Mouse (Mus musculus): ENCODE measurements around the gene Maged2. TPM values are rescaled to one million over a fixed set of nuclear protein-coding genes. Genes with fewer than 3 reads are reported as not detected.
"Not testable (repeated sequence)": the region's sequence is repeated elsewhere in the genome, so short reads cannot be mapped to it uniquely, and the experiment has no call there.

The Maged2 gene
- 490 and 523 TPM in 2 replicates for polyA plus RNA-seq (2015; fragmentation: Nextera tagmentation; extraction: Ambion mirVana)

DNA sequence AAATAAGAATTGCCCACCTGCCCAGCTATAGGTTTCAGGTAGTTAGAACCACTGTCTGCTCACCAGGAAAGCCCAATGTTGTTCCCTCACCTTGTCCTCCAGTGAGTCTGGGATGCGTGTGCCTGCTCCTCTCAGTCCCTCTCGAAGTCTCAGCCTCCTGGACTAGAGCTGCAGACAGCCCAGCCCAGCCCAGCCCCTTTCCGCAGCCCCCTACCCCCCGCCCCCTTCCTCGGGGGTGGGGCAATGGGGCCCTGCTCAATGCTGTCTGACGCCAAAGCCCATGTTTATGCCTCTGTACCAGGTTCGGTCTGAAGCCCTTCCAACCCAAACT, at the start of gene Maged2:
Gene Maged2, minus strand, starts transcription at position 207 of the 331 bp plus-strand sequence.
- no peaks in the 10 kb centered on the region for H3K9me3 ChIP-seq
- 25% methylated on average over 7 of the region's 7 CpGs for WGBS
- no peaks in the 10 kb centered on the region; the same call in 1 of the 2 replicates for H3K27me3 ChIP-seq
- H3K4me1 ChIP-seq, result peaks cover 10% of the 10 kb centered on the region; the same call in 1 of the 2 replicates
- 0 out of 2 replicates have a peak, but pooled peaks have one; percentile 34 for ATAC-seq (ENCODE audit: insufficient number of reproducible peaks, insufficient read depth, low FRiP score, low TSS enrichment, low read depth)
- H3K27ac ChIP-seq, result peak within 1 kb of the TSS; percentile 89
- peaks cover 28% of the 10 kb centered on the region for H3K36me3 ChIP-seq
- peak within 1 kb of the TSS; percentile 53 for H3K4me2 ChIP-seq
- H3K4me3 ChIP-seq, result peak within 1 kb of the TSS; percentile 51
- peak within 1 kb of the TSS; percentile 72 for H3K9ac ChIP-seq

DNA sequence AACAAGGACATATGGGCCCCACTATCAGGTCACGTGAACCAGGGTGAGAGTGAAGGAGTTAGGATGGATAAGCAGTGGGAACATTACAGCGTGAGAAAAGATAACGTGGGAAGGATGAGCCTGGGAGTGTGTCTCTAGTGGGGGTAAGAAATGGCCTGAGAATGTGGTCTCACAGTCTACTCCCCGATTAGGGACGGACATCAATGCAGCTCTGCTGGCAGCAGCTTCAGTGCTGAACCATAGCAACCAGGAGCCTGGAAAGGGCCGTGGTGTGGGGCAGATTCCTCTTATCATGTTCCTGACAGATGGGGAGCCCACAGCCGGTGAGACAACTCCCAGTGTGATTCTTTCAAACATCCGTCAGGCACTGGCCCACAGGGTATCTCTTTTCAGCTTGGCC, 34.1 kb upstream of the Maged2 start:
- WGBS, result 79% methylated on average over 8 of the region's 8 CpGs
- Histone ChIP-seq H3K9ac (no peak overlapping the region), H3K4me1 (no peaks in the 10 kb centered on the region), H3K4me3 (no peak overlapping the region), H3K27ac (no peak overlapping the region), H3K4me2 (no peak overlapping the region), H3K27me3 (peaks cover 14% of the 10 kb centered on the region; the same call in 1 of the 2 replicates), H3K9me3 (no peaks in the 10 kb centered on the region), H3K36me3 (no peaks in the 10 kb centered on the region)
- no peak for ATAC-seq (ENCODE audit: insufficient number of reproducible peaks, insufficient read depth, low FRiP score, low TSS enrichment, low read depth)

DNA sequence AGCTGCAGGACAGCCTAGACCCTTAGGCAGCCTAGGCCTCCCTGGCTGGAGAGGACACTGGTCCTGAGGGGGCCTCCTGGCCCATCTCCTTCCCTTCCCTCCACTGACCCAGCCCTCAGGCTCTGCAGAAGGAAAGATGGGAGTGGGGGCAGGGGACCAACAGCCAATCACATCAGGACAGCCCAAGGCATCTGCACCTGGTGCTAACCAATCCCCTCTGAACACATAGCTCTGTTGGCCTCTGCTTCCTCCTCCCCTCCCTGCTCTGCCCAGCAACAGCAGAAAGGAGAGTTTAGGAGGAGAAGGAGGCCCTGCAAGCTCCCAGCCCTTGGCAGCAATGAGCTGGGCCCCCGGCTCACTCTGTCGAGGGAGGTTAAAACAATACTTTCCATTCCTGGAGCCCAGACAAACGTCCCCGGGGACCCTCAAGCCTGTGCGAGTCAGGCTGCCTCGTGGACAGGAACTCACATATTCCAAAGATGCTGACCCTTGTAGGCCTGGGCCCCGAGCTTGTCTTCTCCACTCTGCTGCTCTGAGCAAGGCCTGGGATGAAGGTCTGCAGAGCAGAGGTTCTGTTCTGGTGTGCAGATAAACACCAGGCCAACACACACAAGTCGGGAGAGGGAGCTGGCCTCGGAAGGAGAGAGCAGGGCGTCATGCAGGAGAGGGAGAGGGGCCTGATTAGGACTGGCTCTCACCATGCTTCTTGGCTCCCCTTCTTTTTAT, 31.5 kb upstream of the Maged2 start:
- ATAC-seq (ENCODE audit: insufficient number of reproducible peaks, insufficient read depth, low FRiP score, low TSS enrichment, low read depth), result peak; percentile 84
- H3K27ac ChIP-seq, result 0 out of 2 replicates have a peak overlapping the region, but pooled peaks have one; percentile 16
- H3K4me3 ChIP-seq, H3K27me3 ChIP-seq, H3K4me2 ChIP-seq, H3K9me3 ChIP-seq, H3K36me3 ChIP-seq, H3K4me1 ChIP-seq, H3K9ac ChIP-seq: not testable (repeated sequence)
- WGBS, result 54% methylated on average over 4 of the region's 10 CpGs

DNA sequence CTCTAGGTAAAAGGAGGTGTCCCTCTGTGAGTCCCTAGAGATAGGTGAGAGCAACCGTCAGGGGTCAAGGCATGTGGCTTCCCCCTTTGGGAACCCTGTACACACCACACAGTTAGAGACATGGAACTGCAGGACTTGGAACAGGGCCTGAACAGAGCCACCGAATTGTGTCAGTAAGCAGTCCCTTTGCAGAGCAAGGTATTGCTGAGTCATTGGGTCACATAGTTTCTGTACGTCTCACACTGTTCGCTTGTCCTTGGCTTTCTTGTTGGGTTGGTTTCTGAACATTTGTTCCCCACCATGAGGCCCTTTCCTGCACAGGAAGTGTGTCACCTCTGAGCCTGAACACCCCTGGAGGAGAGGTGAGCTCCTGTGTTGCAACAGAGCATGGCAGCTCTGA, 29.1 kb upstream of the Maged2 start:
- not testable (repeated sequence) for H3K9ac ChIP-seq; ATAC-seq (ENCODE audit: insufficient number of reproducible peaks, insufficient read depth, low FRiP score, low TSS enrichment, low read depth); H3K27me3 ChIP-seq; H3K27ac ChIP-seq; H3K4me2 ChIP-seq; H3K9me3 ChIP-seq; H3K4me1 ChIP-seq; H3K36me3 ChIP-seq; H3K4me3 ChIP-seq
- WGBS, result 82% methylated on average over 2 of the region's 4 CpGs

DNA sequence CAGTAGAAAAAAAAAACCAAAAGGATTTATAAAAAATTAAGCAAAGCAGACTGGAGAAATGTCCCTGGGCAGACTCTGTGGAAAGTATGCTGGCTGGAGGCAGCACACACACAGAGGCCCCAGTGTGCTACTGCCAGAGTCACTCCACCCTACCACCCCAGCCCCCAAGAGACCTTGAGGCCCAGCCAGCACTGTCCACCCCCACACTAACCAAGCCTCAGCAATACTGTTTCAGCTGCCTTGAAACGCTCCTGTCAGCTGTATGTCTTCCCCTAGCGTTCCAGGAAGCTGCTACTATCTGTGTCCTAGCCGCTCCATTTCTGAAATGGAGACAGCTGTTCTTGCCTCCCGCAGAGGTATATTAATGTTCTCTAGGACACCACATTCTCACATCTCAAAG, 16.2 kb upstream of the Maged2 start:
- Histone ChIP-seq H3K27me3 (peaks cover 31% of the 10 kb centered on the region), H3K27ac (no peak overlapping the region), H3K9ac (no peak overlapping the region), H3K4me1 (no peaks in the 10 kb centered on the region), H3K4me3 (no peak overlapping the region), H3K4me2 (no peak overlapping the region), H3K9me3 (no peaks in the 10 kb centered on the region), H3K36me3 (no peaks in the 10 kb centered on the region)
- ATAC-seq (ENCODE audit: insufficient number of reproducible peaks, insufficient read depth, low FRiP score, low TSS enrichment, low read depth), result no peak
- 84% methylated on average over 4 of the region's 4 CpGs for WGBS

DNA sequence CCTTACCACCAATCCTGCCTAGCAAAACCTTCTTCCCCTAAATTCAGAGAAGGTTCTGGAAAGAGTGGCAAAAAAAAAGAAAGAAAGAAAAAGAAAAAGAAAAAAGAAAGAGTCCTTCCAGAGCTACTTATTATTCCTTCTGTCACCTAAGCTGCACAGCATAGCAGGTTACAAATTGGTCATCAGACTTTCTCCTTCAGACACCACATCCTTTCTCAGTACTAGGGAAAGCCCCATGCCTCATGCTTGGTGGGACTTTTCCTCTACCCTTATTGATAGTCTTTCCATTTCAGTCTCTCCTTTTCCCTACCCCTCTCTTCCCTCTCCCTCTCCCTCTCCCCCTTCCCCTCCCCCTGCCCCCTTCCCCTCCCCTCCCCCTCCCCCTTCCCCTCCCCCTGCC, 3.1 kb upstream of the Maged2 start:
- no peak overlapping the region for H3K4me2 ChIP-seq
- no peaks in the 10 kb centered on the region for H3K27me3 ChIP-seq
- H3K4me3 ChIP-seq, result no peak overlapping the region
- no peaks in the 10 kb centered on the region for H3K9me3 ChIP-seq
- no peak for ATAC-seq (ENCODE audit: insufficient number of reproducible peaks, insufficient read depth, low FRiP score, low TSS enrichment, low read depth)
- no peak overlapping the region for H3K9ac ChIP-seq
- peaks cover under 1% of the 10 kb centered on the region; the same call in 1 of the 2 replicates for H3K4me1 ChIP-seq
- no peaks in the 10 kb centered on the region for H3K36me3 ChIP-seq
- H3K27ac ChIP-seq, result no peak overlapping the region

DNA sequence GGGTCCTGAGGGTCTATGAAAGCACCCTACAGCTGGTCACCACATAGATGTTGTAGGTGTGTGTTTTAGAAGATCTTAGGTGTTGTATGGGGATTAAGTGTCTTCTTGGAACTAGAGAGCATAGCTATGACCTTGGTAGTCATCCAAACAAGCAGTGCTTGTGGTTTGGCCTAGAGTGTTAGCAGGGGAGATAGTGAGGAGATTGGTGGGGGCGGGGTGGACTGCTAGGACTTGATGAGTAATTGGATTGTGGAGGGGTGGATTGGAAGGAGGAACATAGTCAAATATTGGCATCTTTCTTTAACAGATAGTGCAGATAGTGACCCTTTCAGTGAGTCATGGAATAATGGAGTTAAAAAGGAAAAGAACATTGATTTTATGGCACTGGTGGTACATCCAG, 1.5 kb upstream of the Maged2 start:
- Histone ChIP-seq H3K9me3 (no peaks in the 10 kb centered on the region), H3K4me1 (peaks cover 10% of the 10 kb centered on the region; the same call in 1 of the 2 replicates), H3K4me3 (no peak overlapping the region), H3K27me3 (no peaks in the 10 kb centered on the region; the same call in 1 of the 2 replicates), H3K9ac (no peak overlapping the region), H3K27ac (no peak overlapping the region), H3K36me3 (peaks cover 13% of the 10 kb centered on the region), H3K4me2 (no peak overlapping the region)
- ATAC-seq (ENCODE audit: insufficient number of reproducible peaks, insufficient read depth, low FRiP score, low TSS enrichment, low read depth), result no peak
- WGBS, result 83% methylated on average over 1 of the region's 1 CpGs

DNA sequence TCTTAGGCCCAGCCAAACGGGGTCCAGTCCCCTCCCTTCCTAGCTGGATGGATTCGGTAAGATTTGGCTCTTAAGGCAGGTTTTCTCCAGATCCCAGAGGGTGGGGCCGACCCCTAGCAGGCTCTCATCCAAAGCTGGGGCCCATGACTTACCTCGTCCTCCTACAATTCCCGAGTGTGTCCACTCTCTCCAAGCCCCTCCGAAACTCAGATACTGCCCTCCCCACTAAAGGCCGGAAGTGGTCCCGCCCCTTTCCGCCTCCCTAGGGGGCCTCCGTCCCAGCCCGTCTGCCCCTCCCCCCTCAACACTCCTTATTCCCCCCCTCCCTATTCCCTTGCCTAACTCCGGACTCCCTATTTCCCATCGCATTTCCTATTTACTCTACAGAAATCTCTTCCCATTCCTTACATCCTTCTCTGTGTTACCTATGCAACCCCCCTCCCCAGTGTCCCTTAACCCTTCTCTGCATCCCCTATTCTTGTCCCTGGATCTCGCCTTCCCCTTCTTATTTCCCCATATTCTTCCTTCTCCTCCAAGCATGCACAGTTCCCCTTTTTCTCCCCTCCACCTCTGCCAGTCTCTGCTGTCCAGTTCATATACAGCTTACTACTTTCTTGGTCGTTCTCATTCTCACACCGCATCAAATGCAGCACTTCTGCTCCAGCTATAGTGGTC, 544 bp downstream of the Maged2 start:
- WGBS, result 22% methylated on average over 16 of the region's 16 CpGs

DNA sequence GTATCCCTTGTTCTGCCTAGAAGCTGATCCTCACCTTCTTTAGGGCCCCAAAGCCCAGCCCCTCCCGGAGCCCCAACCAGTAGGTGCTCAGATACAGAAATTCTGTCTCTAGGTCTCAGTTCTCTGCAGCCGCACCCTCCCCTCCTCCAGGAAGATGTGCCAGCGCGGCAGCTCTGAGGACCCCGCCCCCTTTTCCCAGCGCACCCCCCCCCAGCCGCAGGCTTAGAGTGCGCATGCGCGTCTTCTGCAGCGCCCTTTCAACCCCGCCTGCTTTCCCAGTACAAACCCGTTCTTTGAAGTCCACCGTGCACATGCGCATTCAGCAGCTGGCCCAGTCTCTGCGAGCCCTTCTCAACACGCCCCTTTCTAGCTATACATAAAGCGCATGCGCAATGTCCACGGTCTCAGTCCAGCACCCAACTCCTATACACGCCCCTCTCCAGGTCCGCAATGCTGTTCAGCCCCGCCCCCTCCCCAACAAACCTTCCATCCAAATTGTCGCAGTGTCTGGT, 1.3 kb downstream of the Maged2 start:
- WGBS, result 24% methylated on average over 22 of the region's 24 CpGs
- ATAC-seq (ENCODE audit: insufficient number of reproducible peaks, insufficient read depth, low FRiP score, low TSS enrichment, low read depth), result peak; percentile 94
- Histone ChIP-seq H3K27ac (peak overlapping the region; percentile 62), H3K4me1 (peaks cover 10% of the 10 kb centered on the region; the same call in 1 of the 2 replicates), H3K27me3 (no peaks in the 10 kb centered on the region; the same call in 1 of the 2 replicates), H3K4me3 (peak overlapping the region; percentile 51), H3K9ac (peak overlapping the region; percentile 72), H3K36me3 (peaks cover 39% of the 10 kb centered on the region), H3K9me3 (no peaks in the 10 kb centered on the region), H3K4me2 (peak overlapping the region; percentile 60)

More for the DNA sequence above, 544 bp downstream of the Maged2 start:
- H3K36me3 ChIP-seq, result peaks cover 33% of the 10 kb centered on the region
- H3K9ac ChIP-seq, result peak overlapping the region; percentile 72
- H3K9me3 ChIP-seq, result no peaks in the 10 kb centered on the region
- no peaks in the 10 kb centered on the region; the same call in 1 of the 2 replicates for H3K27me3 ChIP-seq
- H3K4me1 ChIP-seq, result peaks cover 10% of the 10 kb centered on the region; the same call in 1 of the 2 replicates
- H3K4me3 ChIP-seq, result peak overlapping the region; percentile 51
- H3K27ac ChIP-seq, result peak overlapping the region; percentile 89
- ATAC-seq (ENCODE audit: insufficient number of reproducible peaks, insufficient read depth, low FRiP score, low TSS enrichment, low read depth), result peak; percentile 46; the same call in 1 of the 2 replicates
- peak overlapping the region; percentile 53 for H3K4me2 ChIP-seq

DNA sequence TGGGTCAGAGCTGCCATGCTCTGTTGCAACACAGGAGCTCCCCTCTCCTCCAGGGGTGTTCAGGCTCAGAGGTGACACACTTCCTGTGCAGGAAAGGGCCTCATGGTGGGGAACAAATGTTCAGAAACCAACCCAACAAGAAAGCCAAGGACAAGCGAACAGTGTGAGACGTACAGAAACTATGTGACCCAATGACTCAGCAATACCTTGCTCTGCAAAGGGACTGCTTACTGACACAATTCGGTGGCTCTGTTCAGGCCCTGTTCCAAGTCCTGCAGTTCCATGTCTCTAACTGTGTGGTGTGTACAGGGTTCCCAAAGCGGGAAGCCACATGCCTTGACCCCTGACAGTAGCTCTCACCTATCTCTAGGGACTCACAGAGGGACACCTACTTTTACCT, 13.2 kb downstream of the Maged2 start:
- not testable (repeated sequence) for H3K4me2 ChIP-seq; H3K9me3 ChIP-seq; H3K27me3 ChIP-seq; H3K9ac ChIP-seq; H3K4me1 ChIP-seq; ATAC-seq (ENCODE audit: insufficient number of reproducible peaks, insufficient read depth, low FRiP score, low TSS enrichment, low read depth); H3K36me3 ChIP-seq; H3K4me3 ChIP-seq; H3K27ac ChIP-seq
- WGBS, result 82% methylated on average over 2 of the region's 4 CpGs

DNA sequence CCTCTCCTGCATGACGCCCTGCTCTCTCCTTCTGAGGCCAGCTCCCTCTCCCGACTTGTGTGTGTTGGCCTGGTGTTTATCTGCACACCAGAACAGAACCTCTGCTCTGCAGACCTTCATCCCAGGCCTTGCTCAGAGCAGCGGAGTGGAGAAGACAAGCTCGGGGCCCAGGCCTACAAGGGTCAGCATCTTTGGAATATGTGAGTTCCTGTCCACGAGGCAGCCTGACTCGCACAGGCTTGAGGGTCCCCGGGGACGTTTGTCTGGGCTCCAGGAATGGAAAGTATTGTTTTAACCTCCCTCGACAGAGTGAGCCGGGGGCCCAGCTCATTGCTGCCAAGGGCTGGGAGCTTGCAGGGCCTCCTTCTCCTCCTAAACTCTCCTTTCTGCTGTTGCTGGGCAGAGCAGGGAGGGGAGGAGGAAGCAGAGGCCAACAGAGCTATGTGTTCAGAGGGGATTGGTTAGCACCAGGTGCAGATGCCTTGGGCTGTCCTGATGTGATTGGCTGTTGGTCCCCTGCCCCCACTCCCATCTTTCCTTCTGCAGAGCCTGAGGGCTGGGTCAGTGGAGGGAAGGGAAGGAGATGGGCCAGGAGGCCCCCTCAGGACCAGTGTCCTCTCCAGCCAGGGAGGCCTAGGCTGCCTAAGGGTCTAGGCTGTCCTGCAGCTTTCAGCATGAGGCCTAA, 15.5 kb downstream of the Maged2 start:
- 63% methylated on average over 4 of the region's 10 CpGs for WGBS

More for the DNA sequence above, 15.5 kb downstream of the Maged2 start:
- not testable (repeated sequence) for H3K36me3 ChIP-seq, H3K9me3 ChIP-seq, H3K27ac ChIP-seq, H3K4me3 ChIP-seq, H3K4me1 ChIP-seq, H3K4me2 ChIP-seq, H3K9ac ChIP-seq, H3K27me3 ChIP-seq
- ATAC-seq (ENCODE audit: insufficient number of reproducible peaks, insufficient read depth, low FRiP score, low TSS enrichment, low read depth), result peak; percentile 90

Data from embryonic facial prominence, embryonic 13.5 days (tissue).